Mouse (Mus musculus) retina, postnatal 7 days (tissue): ENCODE measurements at regions not wholly inside any gene's neighbourhood (a gene's known extent, or its start where the extent isn't known, plus 50 kb on each side); places are given as distances from the start of the nearest gene placed in this dataset.

ENCODE experiments used
- DNase-seq: peaks from one replicate; pipeline ENCODE4 v3.0.0-alpha.2; 2012; ENCODE audit warnings: low read depth, low spot score

GRCm38 (mm10) chr13:16669281-16669680 is 657.6 kb downstream of the Inhba start:
- DNase-seq: no peak

GRCm38 (mm10) chr13:16670047-16670733 is 658.5 kb downstream of the Inhba start:
- no peak for DNase-seq

- DNase-seq: no peak
Observed at GRCm38 (mm10) chr13:16670736-16671135, 659.1 kb downstream of the Inhba start.

GRCm38 (mm10) chr13:16676873-16677272 is 665.2 kb downstream of the Inhba start:
- no peak for DNase-seq

- DNase-seq: no peak
Observed at GRCm38 (mm10) chr13:16678246-16679024, 666.8 kb downstream of the Inhba start.

GRCm38 (mm10) chr13:16694201-16694600 is 682.5 kb downstream of the Inhba start:
- no peak for DNase-seq

- DNase-seq: no peak
Observed at GRCm38 (mm10) chr13:16700934-16701333, 689.3 kb downstream of the Inhba start.

GRCm38 (mm10) chr13:16702138-16702537 is 690.5 kb downstream of the Inhba start:
- DNase-seq: no peak

GRCm38 (mm10) chr13:16705217-16706104 is 693.8 kb downstream of the Inhba start:
- no peak for DNase-seq

GRCm38 (mm10) chr13:16706105-16706442 is 694.4 kb downstream of the Inhba start:
- DNase-seq: no peak

GRCm38 (mm10) chr13:16715296-16715960 is 703.8 kb downstream of the Inhba start:
- DNase-seq: no peak

GRCm38 (mm10) chr13:16716340-16716739 is 704.7 kb downstream of the Inhba start:
- no peak for DNase-seq

GRCm38 (mm10) chr13:16716796-16717749 is 705.4 kb downstream of the Inhba start:
- no peak for DNase-seq

GRCm38 (mm10) chr13:16720090-16720489 is 708.4 kb downstream of the Inhba start:
- DNase-seq: no peak

GRCm38 (mm10) chr13:16725350-16725749 is 713.7 kb downstream of the Inhba start:
- DNase-seq: no peak

- DNase-seq: no peak
Observed at GRCm38 (mm10) chr13:16738313-16738712, 726.7 kb downstream of the Inhba start.

GRCm38 (mm10) chr13:16739563-16739962 is 727.9 kb downstream of the Inhba start:
- DNase-seq: no peak

- no peak for DNase-seq
Observed at GRCm38 (mm10) chr13:16744237-16744636, 732.6 kb downstream of the Inhba start.

- DNase-seq: no peak
Observed at GRCm38 (mm10) chr13:16745644-16746043, 734.0 kb downstream of the Inhba start.

GRCm38 (mm10) chr13:16746451-16746850 is 734.8 kb downstream of the Inhba start:
- no peak for DNase-seq
